Mouse (Mus musculus) mouse trophoblast stem cell (cell line): ENCODE data around the gene Rubcnl.

Source experiments
- in situ Hi-C, 2 experiments: fragments of 300-500 bp; cut with MseI, MboI; formaldehyde crosslinking; loops; 2 replicates in 1 of 2; 3 replicates in 1 of 2; pipeline ENCODE4 v1.15.1; 2025

Rubcnl gene

DNA sequence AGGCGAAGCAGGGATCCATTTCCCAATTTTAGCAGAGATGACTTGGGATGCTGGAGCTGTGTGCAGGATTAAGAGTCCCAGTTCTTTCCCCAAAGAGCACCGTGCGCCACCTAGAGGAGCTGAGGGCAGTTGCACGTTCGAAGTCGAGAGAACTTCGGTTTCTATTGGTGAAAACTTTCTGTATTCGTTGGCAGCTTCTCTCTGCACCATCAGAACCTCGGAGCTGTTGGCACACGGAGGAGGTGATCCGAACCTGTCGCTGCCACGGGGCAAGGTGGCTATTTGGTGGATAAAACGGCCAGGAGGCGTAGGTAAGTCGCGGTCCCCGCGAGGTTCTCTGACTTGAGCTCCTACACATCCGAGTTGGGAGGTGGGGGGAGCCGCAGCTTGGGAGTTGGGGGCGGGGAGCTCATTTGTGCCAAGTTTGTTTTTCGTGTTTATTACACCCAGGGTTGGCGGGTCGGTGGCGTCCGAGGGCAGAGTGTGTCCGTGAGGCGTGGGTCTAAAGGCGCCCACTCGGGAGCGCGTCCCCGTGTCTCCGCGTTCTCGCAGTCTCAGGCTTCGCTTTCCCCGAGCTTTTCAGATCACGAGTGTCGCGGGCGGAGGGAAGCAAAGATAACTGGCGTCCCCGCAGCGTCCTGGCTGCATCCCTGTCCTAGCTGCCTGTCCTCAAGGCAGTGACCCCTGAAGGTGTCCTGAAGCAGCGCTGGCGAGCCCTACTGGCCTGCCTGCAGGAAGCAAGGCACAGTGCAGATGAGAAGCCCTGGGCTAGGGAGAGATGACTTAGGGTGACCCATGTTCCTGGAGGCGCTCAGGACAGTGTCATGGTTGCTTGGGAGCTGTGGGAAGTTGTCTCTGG is at the start of gene Rubcnl:
TSS of gene Rubcnl (plus strand) at position 172 of the 859 bp plus-strand sequence.
- in situ Hi-C loops, result no loop called here

DNA sequence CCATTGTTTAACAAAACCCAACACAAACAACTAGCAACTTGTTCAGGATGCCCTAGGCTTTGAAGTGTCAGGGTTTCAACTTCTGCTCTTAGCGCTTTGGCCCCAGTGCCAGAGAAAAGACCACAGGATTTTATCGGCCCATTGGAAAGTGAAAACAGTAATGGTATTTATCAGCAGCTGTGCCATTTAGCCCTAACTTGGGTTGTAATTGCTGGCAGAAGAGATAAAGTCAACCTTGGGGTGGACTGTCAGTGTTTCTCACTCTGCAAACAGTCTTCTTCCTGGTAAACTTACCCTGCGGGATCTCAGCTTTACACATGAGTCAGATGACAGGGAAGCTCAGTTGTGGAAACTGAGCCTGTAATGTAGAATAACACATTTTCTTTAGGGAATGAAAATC is 43.6 kb upstream of the Rubcnl start:
- in situ Hi-C loops, result no loop called here

DNA sequence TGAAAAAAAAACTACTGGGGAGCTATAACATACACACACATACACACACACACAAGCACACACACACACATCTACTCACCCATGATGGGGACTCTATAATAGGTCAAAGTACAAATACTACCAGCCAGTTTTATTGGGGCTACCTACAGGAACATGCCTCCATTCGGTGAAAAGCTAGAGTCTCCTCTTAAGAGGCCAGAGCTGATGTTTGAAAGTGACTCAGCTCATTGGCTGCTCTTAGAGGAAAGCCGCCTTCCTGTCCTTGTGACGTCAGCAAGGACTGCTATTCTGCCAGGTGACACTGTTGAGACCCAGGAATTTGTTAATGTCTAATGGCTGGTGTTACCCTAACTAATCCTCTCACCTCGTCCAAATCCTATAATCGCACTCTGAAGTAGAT is 43.1 kb upstream of the Rubcnl start:
- in situ Hi-C loops, result no loop called here

DNA sequence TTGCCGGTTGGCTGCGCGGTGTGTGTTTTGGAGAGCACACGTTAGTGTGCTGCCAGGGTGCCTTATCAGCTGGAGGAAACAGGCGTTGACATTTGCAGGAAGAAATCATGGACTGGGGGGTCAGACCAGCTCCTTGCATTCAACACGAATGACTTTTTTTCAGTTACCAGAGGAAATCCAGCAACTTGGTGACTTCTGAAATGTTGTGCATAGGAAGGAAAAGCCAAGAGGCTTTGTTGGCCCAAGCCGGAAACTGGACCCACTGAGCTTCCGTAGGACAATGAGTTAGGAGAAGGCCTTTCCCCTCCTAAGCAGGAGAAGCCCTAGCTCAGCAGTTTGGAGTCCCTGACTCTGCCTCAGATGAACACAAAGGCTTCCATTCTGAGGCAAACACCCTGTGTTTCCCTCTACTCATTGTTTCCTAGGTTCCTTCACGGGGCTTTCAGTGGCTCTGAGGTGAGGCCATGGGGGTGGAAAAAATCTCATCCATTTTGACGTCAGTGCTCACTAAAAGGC is 41.6 kb upstream of the Rubcnl start:
- in situ Hi-C loops, result no loop called here

DNA sequence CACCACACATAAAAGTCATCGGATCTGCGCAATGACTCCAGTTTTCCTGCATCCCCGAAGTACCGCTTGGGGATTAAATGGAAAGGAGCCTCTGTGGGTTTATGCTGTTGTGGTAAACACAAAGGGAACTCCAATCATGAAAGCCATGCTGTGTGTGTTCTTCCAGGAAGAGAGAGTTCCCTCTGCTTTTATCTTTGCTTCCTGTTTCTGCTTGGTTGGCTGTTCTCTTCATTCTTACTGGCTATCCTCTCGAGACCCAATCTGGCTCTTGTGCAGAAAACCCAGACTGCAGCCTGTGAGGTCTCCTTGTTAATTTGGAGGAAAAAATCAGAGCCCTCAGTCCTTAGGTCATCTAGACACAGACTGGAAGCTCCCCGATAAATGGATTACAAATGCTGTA is 38.9 kb upstream of the Rubcnl start:
- in situ Hi-C loops, result no loop called here

DNA sequence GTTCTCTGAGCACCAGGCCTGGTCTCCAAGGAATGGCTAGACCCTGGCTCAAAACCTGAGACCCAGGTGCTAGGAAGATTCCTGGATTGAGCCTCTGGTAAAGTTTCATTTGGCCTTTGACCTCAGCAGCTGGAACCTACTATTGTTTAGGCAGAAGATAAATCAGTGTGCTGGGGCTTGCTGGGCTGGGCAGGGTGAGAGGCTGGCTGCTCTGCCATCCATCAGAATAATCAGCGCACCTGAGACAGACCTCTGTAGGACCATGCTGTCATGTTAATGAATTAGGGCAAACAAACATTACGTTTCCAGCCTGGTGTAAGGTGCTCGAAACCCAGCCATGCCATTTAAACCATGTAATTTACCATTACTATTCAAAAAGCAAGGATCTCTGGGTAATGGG is 34.8 kb upstream of the Rubcnl start:
- in situ Hi-C loops, result loop anchor here in 1 of 2 experiments (10.0 kb wide), 1 partner anchor 216 kb away; no protein-coding TSS in a partner anchor

DNA sequence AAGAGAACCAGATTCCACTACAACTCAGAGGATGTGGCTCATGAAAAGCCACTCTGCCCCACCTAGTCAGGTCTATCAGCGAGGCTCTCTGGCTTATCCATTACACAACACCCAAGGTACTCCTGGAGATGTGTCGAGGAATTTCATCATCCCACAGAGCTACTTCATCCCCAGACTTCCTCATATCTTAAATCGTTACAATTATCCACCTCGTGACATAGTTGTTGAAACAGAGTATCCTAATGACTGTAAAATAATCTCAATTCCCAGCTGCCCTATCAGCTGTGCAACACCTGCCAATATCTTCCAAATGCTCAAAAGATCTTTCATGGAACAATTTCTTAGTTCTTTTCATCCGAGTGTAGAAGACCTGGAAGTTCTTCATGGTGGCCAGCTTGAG is 32.7 kb upstream of the Rubcnl start:
- in situ Hi-C loops, result loop anchor here in 1 of 2 experiments (10.0 kb wide), 1 partner anchor 218 kb away; no protein-coding TSS in a partner anchor

DNA sequence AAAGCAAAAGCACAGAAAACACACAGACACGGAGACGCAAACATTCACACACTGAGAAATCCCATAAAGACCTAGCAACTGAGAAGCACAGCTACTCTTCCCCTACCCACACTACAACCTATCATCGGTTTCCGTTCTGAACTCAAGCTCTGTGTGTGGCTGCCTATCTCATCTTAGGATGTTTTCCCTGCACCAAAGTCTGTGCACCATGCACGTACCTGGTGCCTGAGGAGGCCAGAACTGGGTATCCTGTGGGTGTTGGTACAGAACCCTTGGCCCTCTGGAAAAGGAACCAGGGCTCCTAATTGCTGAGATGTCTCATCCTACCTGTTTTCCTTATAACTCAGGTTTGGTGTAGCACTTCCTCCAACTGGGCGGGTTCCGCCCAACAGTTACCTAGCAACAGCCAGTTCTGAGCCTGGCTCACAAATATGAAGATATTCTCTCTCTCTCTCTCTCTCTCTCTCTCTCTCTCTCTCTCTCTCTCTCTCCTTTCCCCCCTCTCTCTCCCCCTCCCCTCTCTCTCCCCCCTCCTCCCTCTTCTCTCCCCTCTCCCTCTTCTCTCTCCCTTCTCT is 30.9 kb upstream of the Rubcnl start:
- in situ Hi-C loops, result loop anchor here in 1 of 2 experiments (10.0 kb wide), 1 partner anchor 220 kb away; no protein-coding TSS in a partner anchor

DNA sequence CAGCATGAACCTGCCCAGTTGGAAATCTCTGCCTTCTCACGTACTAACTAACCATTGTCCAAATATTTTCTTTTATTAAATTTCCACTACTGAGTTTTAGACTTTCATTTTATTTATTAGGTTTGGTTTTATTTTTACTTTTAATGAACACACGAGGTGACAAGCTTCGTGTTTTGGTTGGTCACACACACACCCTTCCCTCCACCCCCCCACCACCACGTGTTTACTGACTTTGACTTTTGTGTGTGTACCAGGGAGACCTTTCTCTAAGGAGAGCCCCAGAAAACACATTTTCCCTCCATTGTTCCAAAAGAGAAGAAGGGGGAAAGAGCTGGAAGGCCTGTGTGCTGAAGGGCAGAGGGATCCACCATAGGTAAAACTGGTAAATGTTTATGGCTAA is 30.2 kb upstream of the Rubcnl start:
- in situ Hi-C loops, result loop anchor here in 1 of 2 experiments (10.0 kb wide), 1 partner anchor 221 kb away; no protein-coding TSS in a partner anchor

DNA sequence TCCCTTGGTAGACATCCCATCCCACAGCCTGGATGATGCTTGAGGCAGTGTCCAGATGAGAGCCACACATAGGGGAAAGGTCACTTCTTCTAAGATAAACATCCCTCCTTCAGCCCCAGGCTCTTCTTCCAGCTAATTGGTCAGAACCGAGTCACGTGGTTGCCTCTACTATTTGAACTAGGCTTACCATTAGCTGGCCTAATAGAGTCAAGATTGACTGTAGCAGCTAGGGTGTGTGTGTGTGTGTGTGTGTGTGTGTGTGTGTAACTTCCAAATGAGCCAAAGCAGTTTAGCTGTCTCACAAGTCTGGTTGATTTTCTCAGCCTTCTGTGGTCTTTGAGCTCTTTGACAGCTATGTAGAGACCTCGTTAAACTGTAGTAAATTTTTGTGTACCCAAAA is 29.3 kb upstream of the Rubcnl start:
- in situ Hi-C loops, result loop anchor here in 1 of 2 experiments (10.0 kb wide), 1 partner anchor 222 kb away; no protein-coding TSS in a partner anchor

DNA sequence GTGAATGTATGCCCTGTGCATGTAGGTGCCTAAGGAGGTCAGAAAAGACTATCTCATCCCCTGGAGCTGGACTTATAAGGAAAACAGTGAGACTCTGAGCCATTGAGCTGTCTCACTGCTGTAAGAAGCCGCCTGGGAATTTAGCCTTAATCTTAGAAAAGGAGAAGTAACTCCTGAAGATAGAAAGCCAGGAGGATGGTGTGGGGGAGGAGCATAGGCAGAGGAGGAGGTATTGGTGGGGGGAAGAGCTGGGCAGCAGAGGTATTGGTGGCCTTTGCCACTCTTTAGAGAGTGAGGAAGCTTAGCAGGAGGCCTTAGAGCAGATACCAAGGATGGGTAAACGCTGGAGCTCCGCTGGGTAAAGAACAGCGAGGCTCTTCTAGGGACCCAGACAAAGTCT is 26.5 kb upstream of the Rubcnl start:
- in situ Hi-C loops, result loop anchor here in 1 of 2 experiments (10.0 kb wide), 1 partner anchor 225 kb away; no protein-coding TSS in a partner anchor

DNA sequence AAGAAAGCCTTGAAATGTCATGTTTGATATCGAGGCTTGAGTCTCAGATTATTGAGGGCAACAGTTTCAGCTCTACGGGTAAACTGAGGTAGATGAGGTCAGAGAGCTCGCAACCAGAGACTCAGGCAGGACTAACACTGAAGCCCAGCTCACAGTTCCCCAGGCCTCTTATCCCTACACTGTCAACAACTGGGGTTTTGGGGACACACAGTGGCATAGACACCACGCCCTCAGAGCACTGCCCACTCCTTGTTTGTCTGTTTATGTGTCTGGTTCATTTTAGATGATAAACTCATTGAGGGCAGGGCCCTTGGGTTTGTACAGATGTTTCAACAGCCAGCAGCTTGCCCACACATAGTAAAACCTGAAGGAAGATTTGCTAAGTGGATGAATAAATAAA is 25.9 kb upstream of the Rubcnl start:
- in situ Hi-C loops, result loop anchor here (10.0 kb wide), 1 partner anchor 225 kb away; no protein-coding TSS in a partner anchor

DNA sequence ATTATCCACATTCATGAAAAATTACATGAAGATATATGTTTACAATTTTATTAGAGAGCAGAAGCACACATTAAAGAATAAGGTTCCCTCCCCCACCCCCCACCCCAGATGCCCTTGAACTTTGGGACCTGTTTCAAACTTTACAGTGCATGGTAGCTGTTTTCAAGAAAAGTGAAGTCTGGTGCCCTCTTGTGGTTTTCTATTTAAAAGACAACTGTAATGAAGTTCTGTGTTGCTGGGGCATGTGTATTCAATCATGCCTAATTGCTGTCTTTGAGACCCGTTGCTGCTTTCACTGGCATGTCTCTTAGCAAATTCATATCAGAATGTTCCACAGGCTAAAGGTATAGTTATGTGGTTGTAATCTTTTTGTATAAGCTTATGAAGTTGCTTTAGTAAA is 25.3 kb upstream of the Rubcnl start:
- in situ Hi-C loops, result loop anchor here in 1 of 2 experiments (10.0 kb wide), 1 partner anchor 226 kb away; no protein-coding TSS in a partner anchor

DNA sequence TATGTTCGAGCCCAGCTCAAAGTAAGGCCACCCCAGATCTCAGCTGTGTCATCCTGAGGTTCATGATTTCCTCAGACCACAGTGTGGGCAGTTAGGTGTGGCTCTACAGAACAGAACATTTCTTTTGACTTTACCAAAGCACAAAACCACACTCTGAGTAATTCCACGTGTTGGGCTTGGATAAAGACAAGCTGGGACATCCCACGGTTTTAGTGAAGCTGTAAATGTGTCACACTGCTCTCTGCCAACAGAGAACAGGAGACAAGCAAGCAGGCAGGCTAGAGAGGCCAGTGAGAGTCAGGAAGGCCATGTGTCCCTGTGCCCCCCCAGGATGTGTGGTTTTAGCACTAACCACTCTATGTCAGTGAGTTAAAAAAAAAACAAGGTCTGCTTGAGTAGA is 19.3 kb upstream of the Rubcnl start:
- in situ Hi-C loops, result loop anchor here in 1 of 2 experiments (10.0 kb wide), 1 partner anchor 232 kb away; no protein-coding TSS in a partner anchor

DNA sequence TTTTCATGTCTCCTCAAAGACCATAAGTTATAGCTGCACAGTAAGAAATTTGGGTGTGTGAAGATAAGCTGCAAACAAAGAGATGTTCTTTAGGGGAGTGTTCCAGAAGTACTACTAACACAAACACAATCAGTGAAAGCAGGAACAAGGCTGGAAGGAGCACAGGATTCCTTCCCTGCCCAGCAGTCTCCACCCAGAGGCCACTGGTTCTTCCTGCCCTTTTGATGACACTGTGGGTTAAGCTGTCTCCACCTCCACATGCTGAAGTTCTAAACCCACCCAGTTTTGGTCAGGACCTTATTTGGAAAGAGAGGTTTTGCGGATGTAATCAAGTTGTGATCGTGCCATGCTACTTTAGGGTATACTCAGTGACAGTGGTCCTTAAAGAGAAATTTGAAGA is 18.8 kb upstream of the Rubcnl start:
- in situ Hi-C loops, result loop anchor here in 1 of 2 experiments (10.0 kb wide), 1 partner anchor 232 kb away; no protein-coding TSS in a partner anchor

DNA sequence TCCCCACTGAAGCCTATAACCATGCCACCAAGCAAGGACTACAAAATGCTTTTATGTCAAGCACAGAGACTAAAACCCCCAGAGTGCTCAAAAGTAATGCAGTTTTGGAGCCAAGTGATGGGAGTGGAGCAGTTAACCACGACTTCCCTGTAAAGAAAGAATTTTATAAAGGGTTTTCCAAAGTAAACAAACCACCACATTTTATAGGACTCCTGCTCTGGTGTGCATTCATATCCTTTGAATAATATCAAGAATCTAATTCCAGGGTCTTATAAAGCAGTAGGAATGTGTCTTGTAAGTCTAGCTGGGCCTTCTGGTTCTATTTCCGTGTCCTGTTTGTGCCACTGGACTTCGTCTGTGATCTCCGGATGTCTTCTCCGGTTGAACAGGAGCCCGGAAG is 14.5 kb upstream of the Rubcnl start:
- in situ Hi-C loops, result no loop called here

DNA sequence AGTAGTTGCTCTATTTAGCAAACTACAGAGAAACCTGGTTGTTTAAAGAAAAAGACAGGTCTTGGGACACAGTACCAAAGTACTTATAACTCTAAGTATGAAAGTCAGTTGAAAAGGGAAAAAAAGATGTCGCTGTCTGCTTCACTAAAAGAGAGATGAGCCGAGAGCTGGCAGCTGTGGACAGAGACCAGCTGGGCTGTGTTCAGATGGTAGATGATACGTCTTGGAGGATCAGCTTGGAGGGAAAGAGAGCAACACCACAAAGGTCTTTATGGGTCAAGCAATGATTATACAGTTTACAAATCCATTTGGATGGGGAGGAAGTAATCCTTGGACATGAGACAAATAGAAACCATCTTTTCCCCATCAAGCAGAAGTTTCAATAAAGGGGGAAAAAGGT is 12.5 kb upstream of the Rubcnl start:
- in situ Hi-C loops, result no loop called here

DNA sequence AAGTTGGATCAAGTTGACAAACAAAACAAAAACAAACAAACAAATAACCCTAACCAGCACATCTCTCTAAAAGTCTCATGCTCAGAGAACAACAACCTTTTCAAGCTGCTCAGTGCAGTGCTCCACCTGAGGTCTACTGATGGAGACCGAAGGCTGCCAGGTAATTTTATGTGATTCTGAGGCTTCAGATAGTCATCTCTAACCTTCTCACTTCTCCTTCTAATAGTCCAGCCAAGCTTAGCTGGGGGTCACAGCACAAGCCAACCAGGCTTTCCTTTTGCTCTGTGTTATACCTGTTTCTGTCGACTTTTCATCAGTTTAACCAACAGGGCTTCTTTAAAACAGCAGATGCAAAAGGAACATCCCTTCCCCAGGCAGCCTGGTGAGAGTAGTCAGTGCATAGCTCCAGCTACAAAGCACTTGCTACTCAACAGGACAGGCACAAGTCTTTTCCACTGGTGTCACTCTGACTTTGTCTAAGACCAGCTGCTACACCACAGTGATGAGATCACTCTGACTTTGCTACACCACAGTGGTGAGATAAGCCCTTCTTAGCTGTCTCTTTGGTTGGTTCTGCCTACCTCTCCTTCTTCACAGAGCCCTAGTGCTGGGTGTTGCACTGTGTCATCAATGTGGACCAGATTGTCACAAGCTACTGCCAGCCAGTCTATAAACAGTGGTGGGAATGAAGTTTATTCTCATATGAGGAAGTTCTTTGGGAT is 10.2 kb upstream of the Rubcnl start:
- in situ Hi-C loops, result no loop called here

DNA sequence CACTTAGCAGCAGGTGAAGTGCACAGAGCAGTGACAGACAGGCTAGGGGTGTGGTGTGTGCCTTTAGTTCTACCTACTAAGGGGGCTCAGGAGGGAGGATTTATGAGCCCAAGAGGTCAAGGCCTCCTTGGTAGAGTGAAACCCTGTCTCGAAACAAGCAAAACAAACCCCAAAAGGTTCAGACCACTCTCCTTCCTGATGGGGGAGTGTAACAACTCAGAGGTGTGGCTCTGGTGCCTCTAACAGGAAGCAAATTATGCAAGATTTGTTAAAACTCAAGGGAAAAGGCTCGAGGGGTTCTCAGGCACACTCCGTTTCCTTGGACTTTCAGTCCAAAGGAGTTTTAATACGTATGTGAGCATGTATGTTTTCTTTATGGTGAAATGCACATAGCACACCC is 5.5 kb upstream of the Rubcnl start:
- in situ Hi-C loops, result no loop called here

DNA sequence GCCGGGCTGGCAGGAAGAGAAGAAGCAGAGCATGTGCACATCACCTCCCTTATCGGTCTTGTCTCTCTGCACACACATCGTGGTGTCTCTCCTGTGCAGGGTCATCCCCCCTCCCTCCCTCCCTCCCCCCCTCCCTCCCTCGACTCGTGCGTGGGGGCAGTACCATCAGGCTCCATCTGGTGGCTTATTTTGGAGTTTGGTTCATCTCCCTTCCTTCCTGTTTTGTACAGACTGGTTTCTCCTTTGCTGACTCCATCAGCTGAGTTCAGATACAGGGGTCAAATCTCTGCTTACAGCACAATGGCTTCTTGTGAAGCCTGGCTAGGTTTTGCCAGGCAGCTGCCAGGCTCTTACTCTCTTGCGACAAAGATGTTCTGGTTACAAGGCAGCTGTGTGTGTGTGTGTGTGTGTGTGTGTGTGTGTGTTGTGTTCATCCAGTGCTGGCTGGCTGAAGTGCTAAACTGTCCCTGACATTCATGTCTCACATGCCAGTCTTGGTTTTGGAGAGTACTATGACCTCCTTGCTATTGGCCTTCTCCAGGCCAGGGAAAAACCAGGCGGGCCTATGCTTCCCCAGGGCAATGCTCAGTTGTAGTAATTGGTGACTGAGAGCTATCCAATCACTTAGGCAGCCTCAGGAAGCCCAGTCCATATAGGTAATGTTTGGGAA is 4.7 kb upstream of the Rubcnl start:
- in situ Hi-C loops, result no loop called here

DNA sequence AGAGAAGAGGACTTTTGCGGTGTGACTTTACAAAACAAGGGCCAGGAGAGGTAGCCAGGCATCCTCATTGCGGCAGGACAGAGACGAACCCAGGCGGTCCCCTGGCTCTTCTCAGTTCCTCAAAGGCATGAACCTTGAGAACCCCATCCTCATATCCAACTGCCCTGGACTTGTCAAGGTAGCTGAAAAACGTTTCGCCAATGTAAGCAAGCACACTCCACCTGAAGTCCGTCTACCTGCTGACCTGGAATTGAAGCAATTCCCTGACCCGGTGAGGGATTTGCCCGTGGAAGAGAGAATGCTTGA is 841 bp downstream of the Rubcnl start:
- in situ Hi-C loops, result no loop called here
